Mouse (Mus musculus): ENCODE measurements around the gene Fbxw18. TPM values are rescaled to one million over a fixed set of nuclear protein-coding genes. Genes with fewer than 3 reads are reported as not detected.
A peak's percentile ranks its signal among the peaks of the same experiment; 100 is the strongest.
"Not testable (repeated sequence)": the region's sequence is repeated elsewhere in the genome, so short reads cannot be mapped to it uniquely, and the experiment has no call there.

The Fbxw18 gene
- total RNA-seq (2012; rRNA removed): not detected in 2 replicates

DNA sequence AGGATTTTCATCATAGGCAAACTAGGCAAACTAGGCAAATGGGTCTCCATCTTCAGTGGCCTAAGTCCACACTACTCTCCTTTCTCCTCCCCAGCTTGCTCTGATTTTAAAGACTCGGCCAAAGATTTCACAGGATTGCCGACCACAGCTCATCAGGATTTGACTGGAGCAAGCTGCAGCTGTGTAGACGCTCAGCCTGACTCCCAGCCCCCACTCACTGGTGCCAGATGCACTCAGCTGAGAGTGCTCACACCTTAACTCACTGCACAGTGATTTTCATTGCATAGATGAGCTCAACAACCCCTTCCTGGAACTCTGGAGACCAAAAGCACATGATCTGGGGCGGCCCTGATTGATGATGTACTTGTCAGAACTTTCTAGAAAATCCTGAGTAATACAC is at the start of gene Fbxw18:
TSS of gene Fbxw18 (minus strand) at position 101 of the 400 bp plus-strand sequence.
- DNase-seq (ENCODE audit: low read depth, low spot score); H3K9me3 ChIP-seq (ENCODE audit: control insufficient read depth, insufficient read depth, low read depth, low read length); in situ Hi-C loops (cut with MboI; ENCODE audit: low sequenced_read_pairs in 2 of 2, unreplicated experiment in 2 of 2); H3K36me3 ChIP-seq (ENCODE audit: control insufficient read depth, insufficient read depth, low read length, poor library complexity, severe bottlenecking); H3K4me3 ChIP-seq (ENCODE audit: insufficient read depth in 1 of 2, low read depth in 1 of 2, low read length in 2 of 2, poor library complexity in 1 of 2, severe bottlenecking in 1 of 2); H3K27ac ChIP-seq (ENCODE audit: insufficient read depth, low read depth, low read length, poor library complexity, severe bottlenecking); H3K4me1 ChIP-seq (ENCODE audit: control insufficient read depth in 2 of 2, insufficient read depth in 2 of 2, low read length in 2 of 2, poor library complexity in 1 of 2); H3K9ac ChIP-seq (ENCODE audit: insufficient read depth, low read depth, low read length, poor library complexity, severe bottlenecking): not testable (repeated sequence)

DNA sequence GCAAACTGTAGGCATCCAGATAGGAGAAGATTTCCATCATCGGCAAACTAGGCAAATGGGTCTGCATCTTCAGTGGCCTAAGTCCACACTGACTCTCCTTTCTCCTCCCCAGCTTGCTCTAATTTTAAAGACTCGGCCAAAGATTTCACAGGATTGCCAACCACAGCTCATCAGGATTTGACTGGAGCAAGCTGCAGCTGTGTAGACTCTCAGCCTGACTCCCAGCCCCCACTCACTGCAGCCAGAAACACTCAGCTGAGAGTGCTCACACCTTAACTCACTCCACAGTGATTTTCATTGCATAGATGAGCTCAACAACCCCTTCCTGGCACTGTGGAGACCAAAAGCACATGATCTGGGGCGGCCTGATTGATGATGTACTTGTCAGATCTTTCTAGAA is 43.5 kb upstream of the Fbxw18 start, which contains the start of gene Fbxw26:
TSS of gene Fbxw26 (minus strand) at position 101 of the 400 bp plus-strand sequence.
- H3K4me3 ChIP-seq (ENCODE audit: insufficient read depth in 1 of 2, low read depth in 1 of 2, low read length in 2 of 2, poor library complexity in 1 of 2, severe bottlenecking in 1 of 2); H3K9me3 ChIP-seq (ENCODE audit: control insufficient read depth, insufficient read depth, low read depth, low read length); H3K27ac ChIP-seq (ENCODE audit: insufficient read depth, low read depth, low read length, poor library complexity, severe bottlenecking); DNase-seq (ENCODE audit: low read depth, low spot score); H3K36me3 ChIP-seq (ENCODE audit: control insufficient read depth, insufficient read depth, low read length, poor library complexity, severe bottlenecking); H3K9ac ChIP-seq (ENCODE audit: insufficient read depth, low read depth, low read length, poor library complexity, severe bottlenecking); H3K4me1 ChIP-seq (ENCODE audit: control insufficient read depth in 2 of 2, insufficient read depth in 2 of 2, low read length in 2 of 2, poor library complexity in 1 of 2); in situ Hi-C loops (cut with MboI; ENCODE audit: low sequenced_read_pairs in 2 of 2, unreplicated experiment in 2 of 2): not testable (repeated sequence)

DNA sequence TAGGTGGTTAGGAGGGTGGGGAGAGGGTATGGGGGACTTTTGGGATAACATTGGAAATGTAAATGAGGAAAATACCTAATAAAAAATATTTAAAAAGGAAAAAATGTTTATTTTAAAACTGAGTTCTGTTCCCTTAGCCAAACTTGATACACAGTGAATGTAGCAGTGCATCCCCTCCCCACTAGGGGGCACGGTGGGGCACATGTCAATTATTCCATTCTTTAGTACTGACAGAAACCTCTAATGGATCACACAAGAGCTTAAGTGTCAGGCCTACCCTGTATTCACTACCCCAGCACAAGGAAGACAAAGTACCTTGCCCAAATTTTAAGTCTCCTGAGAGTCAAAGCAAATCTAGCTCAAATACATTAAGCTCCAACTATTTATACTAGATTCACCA is 17.2 kb downstream of the Fbxw18 start:
- Histone ChIP-seq H3K4me1 (ENCODE audit: control insufficient read depth in 2 of 2, insufficient read depth in 2 of 2, low read length in 2 of 2, poor library complexity in 1 of 2) (no peaks in the 10 kb centered on the region), H3K9me3 (ENCODE audit: control insufficient read depth, insufficient read depth, low read depth, low read length) (no peaks in the 10 kb centered on the region), H3K36me3 (ENCODE audit: control insufficient read depth, insufficient read depth, low read length, poor library complexity, severe bottlenecking) (no peaks in the 10 kb centered on the region), H3K4me3 (ENCODE audit: insufficient read depth in 1 of 2, low read depth in 1 of 2, low read length in 2 of 2, poor library complexity in 1 of 2, severe bottlenecking in 1 of 2) (no peak overlapping the region), H3K27ac (ENCODE audit: insufficient read depth, low read depth, low read length, poor library complexity, severe bottlenecking) (no peak overlapping the region), H3K9ac (ENCODE audit: insufficient read depth, low read depth, low read length, poor library complexity, severe bottlenecking) (no peak overlapping the region)
- peak; percentile 26 for DNase-seq (ENCODE audit: low read depth, low spot score)
- in situ Hi-C loops (cut with MboI; ENCODE audit: low sequenced_read_pairs in 2 of 2, unreplicated experiment in 2 of 2): no loop called here
- TF ChIP-seq ZC3H11A (IDR thresholded peaks at IDR 0.05; ENCODE audit: borderline replicate concordance, low read depth, low read length) (peak; percentile 54; the same call in 1 of the 2 replicates), ZNF384 (IDR thresholded peaks at IDR 0.05; ENCODE audit: low read depth, low read length) (no peak)

DNA sequence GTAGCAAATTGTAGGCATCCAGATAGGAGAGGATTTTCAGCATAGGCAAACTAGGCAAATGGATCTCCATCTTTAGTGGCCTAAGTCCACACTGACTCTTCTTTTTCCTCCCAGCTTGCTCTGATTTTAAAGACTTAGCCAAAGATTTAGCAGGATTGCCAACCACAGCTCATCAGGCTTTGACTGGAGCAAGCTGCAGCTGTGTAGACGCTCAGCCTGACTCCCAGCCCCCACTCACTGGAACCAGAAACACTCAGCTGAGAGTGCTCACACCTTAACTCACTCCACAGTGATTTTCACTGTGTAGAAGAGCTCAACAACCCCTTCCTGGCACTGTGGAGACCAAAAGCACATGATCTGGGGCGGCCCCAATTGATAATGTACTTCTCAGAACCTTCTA is 37.9 kb downstream of the Fbxw18 start, which contains the start of gene Fbxw25:
TSS of gene Fbxw25 (minus strand) at position 101 of the 400 bp plus-strand sequence.
- H3K9me3 ChIP-seq (ENCODE audit: control insufficient read depth, insufficient read depth, low read depth, low read length); DNase-seq (ENCODE audit: low read depth, low spot score); in situ Hi-C loops (cut with MboI; ENCODE audit: low sequenced_read_pairs in 2 of 2, unreplicated experiment in 2 of 2); H3K4me3 ChIP-seq (ENCODE audit: insufficient read depth in 1 of 2, low read depth in 1 of 2, low read length in 2 of 2, poor library complexity in 1 of 2, severe bottlenecking in 1 of 2); H3K9ac ChIP-seq (ENCODE audit: insufficient read depth, low read depth, low read length, poor library complexity, severe bottlenecking); H3K36me3 ChIP-seq (ENCODE audit: control insufficient read depth, insufficient read depth, low read length, poor library complexity, severe bottlenecking); H3K27ac ChIP-seq (ENCODE audit: insufficient read depth, low read depth, low read length, poor library complexity, severe bottlenecking); H3K4me1 ChIP-seq (ENCODE audit: control insufficient read depth in 2 of 2, insufficient read depth in 2 of 2, low read length in 2 of 2, poor library complexity in 1 of 2): not testable (repeated sequence)

Other genes starting within 250 kb of the Fbxw18 start
- not detected in 2 replicates for gene Fbxw19, start 206.8 kb downstream of the Fbxw18 start, total RNA-seq (2012; rRNA removed)
- not detected in 2 replicates for gene Fbxw15, start 134.4 kb downstream of the Fbxw18 start, total RNA-seq (2012; rRNA removed)
- not detected in 2 replicates for gene Fbxw24, start 76.6 kb downstream of the Fbxw18 start, total RNA-seq (2012; rRNA removed)
- not detected in 2 replicates for gene Fbxw25, start 38.0 kb downstream of the Fbxw18 start, total RNA-seq (2012; rRNA removed)
- not detected in 2 replicates for gene Fbxw26, start 43.4 kb upstream of the Fbxw18 start, total RNA-seq (2012; rRNA removed)
- gene Fbxw27, start 88.0 kb upstream of the Fbxw18 start, total RNA-seq (2012; rRNA removed): not detected in 2 replicates
- gene Spink8, start 109.6 kb upstream of the Fbxw18 start, total RNA-seq (2012; rRNA removed): 0.31 TPM in 1 of 2 replicates, not detected in the other
- gene Nme6, start 130.0 kb upstream of the Fbxw18 start, total RNA-seq (2012; rRNA removed): 37.7 and 46.5 TPM in 2 replicates
- not detected in 2 replicates for gene Camp, start 146.9 kb upstream of the Fbxw18 start, total RNA-seq (2012; rRNA removed)
- 48.5 and 58.3 TPM in 2 replicates for gene Cdc25a, start 172.9 kb upstream of the Fbxw18 start, total RNA-seq (2012; rRNA removed)
- 56.7 and 61.4 TPM in 2 replicates for gene Map4, start 228.8 kb upstream of the Fbxw18 start, total RNA-seq (2012; rRNA removed)

All from ES-E14 (cell line).